Mouse (Mus musculus) embryonic facial prominence, embryonic 15.5 days (tissue): ENCODE results near the gene Pitpna. TPM values are rescaled to one million over a fixed set of nuclear protein-coding genes. Genes with fewer than 3 reads are reported as not detected.
"Not testable (repeated sequence)": the region's sequence is repeated elsewhere in the genome, so short reads cannot be mapped to it uniquely, and the experiment has no call there.

ENCODE experiments used
- ATAC-seq: fragments of 200-750 bp; cut with Nextera tagmentation; 2 replicates; pipeline ENCODE4 v1.8.0; 2017; ENCODE audit warnings: low read depth, moderate TSS enrichment; ENCODE audit not compliant: insufficient number of reproducible peaks, low FRiP score, low TSS enrichment
- H3K27ac ChIP-seq: fragments of 300-500 bp; sonication (generic); replicated peaks from 2 replicates; pipeline ENCODE4 v1.5.1; 2015; ENCODE audit warnings: mild to moderate bottlenecking, inconsistent platforms
- H3K27me3 ChIP-seq: fragments of 300-500 bp; sonication (generic); 2 replicates; pipeline ENCODE4 v1.6.1; 2015; ENCODE audit warnings: inconsistent platforms
- H3K36me3 ChIP-seq: fragments of 300-500 bp; sonication (generic); 2 replicates; pipeline ENCODE4 v1.6.1; 2015; ENCODE audit warnings: mild to moderate bottlenecking, inconsistent platforms
- H3K4me1 ChIP-seq: fragments of 300-500 bp; sonication (generic); 2 replicates; pipeline ENCODE4 v1.6.1; 2015; ENCODE audit warnings: inconsistent platforms
- H3K4me2 ChIP-seq: fragments of 300-500 bp; sonication (generic); replicated peaks from 2 replicates; pipeline ENCODE4 v1.6.1; 2015; ENCODE audit warnings: mild to moderate bottlenecking, inconsistent platforms
- H3K4me3 ChIP-seq: fragments of 300-500 bp; sonication (generic); replicated peaks from 2 replicates; pipeline ENCODE4 v1.5.1; 2015; ENCODE audit warnings: mild to moderate bottlenecking, inconsistent platforms
- H3K9ac ChIP-seq: fragments of 300-500 bp; sonication (generic); 2 replicates; pipeline ENCODE4 v1.6.1; 2015; ENCODE audit warnings: inconsistent platforms
- H3K9me3 ChIP-seq: fragments of 300-500 bp; sonication (generic); replicated peaks from 2 replicates; pipeline ENCODE4 v1.6.1; 2016; ENCODE audit warnings: inconsistent platforms
- WGBS: fragments of 180-500 bp; shearing (Covaris S2); methylation state at CpG from one replicate; pipeline ENCODE4 v1.1.7; 2015; 5-methylcytosine and 5-hydroxymethylcytosine counted together
- polyA plus RNA-seq: library from polyadenylated mRNA; unstranded; fragments of >200 nt; fragmentation: Nextera tagmentation; extraction: Ambion mirVana; gene quantifications from 2 replicates; pipeline ENCODE4 v1.2.1, GENCODE M21; 2015

Pitpna gene
- polyA plus RNA-seq, 1 experiment from 2014 or later, result 79.3 TPM

DNA sequence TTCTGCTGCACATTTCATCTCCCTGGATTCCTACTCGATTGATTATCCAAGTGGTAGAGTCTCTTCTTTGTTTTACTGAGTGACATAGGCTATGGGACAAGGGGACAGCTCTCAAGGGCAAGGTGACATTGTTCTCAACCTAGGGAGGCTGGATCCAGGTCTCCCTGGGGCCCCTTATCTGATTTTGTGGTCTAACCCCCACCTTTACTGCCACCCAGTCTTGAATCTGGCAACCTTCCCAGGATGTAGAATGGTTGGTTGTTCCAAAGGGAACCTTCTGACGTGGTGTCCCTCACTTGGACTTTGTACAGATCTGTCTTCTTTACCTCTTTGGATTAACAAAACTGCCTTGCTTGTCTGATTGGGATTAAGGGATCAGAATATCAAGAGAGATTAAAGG is 7.5 kb downstream of the Pitpna start:
- no peaks in the 10 kb centered on the region for H3K9me3 ChIP-seq
- no peak overlapping the region for H3K4me3 ChIP-seq
- H3K4me1 ChIP-seq, result peaks cover 11% of the 10 kb centered on the region; the same call in 1 of the 2 replicates
- H3K27ac ChIP-seq, result no peak overlapping the region
- peaks cover 58% of the 10 kb centered on the region for H3K36me3 ChIP-seq
- H3K4me2 ChIP-seq, result no peak overlapping the region
- H3K9ac ChIP-seq, result no peak overlapping the region
- no peak for ATAC-seq
- H3K27me3 ChIP-seq, result no peaks in the 10 kb centered on the region
- 64% methylated on average over 2 of the region's 2 CpGs for WGBS

DNA sequence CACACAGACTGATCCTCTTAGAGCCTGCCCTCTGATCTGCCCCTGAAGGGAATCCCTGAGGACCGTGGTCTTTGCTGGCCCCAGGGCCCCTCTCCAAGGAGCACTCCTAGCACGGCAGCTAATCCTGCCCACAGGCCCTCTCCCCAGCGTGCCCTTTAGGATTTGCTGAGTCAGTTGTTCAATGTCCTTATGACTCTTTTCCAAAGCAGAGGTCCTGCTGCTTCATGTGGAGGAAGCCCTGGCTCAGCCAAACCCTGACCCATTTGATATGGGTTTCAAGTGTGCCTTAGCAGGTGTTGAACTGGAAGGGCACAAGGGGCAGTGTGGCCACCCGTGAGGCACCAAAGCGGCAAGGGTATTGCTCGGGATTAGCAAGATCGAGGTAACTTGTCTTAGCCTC is 7.9 kb downstream of the Pitpna start:
- no peaks in the 10 kb centered on the region for H3K27me3 ChIP-seq
- no peak overlapping the region for H3K27ac ChIP-seq
- H3K4me3 ChIP-seq, result no peak overlapping the region
- no peaks in the 10 kb centered on the region for H3K9me3 ChIP-seq
- H3K4me1 ChIP-seq, result peaks cover 7% of the 10 kb centered on the region; the same call in 1 of the 2 replicates
- H3K36me3 ChIP-seq, result peaks cover 62% of the 10 kb centered on the region
- H3K4me2 ChIP-seq, result no peak overlapping the region
- 69% methylated on average over 7 of the region's 7 CpGs for WGBS
- no peak overlapping the region for H3K9ac ChIP-seq
- no peak for ATAC-seq

GRCm38 (mm10) chr11:75596726-75597255 is 8.9 kb downstream of the Pitpna start:
- H3K9ac ChIP-seq, result no peak overlapping the region
- H3K36me3 ChIP-seq, result peaks cover 71% of the 10 kb centered on the region
- no peak overlapping the region for H3K27ac ChIP-seq
- no peak overlapping the region for H3K4me2 ChIP-seq
- no peak for ATAC-seq
- no peak overlapping the region for H3K4me3 ChIP-seq
- WGBS, result 85% methylated on average over 3 of the region's 3 CpGs
- H3K4me1 ChIP-seq, result peaks cover 7% of the 10 kb centered on the region; the same call in 1 of the 2 replicates
- H3K9me3 ChIP-seq, result no peaks in the 10 kb centered on the region
- H3K27me3 ChIP-seq, result no peaks in the 10 kb centered on the region

DNA sequence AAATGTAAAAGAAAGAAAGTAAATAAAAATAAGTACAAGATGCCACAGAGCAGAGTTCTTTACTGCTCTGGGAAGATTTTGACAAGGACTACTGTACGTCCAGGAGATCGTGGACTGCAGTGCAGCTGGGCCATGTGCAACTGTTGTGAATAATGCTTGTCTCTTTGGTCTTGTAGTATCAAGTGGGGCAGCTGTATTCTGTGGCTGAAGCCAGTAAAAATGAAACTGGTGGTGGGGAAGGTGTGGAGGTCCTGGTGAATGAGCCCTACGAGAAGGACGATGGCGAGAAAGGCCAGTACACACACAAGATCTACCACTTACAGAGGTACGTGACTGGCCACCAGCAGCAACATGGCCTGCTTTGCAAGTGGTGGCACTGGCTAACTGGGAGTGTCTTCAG is 10.1 kb downstream of the Pitpna start:
- WGBS, result 90% methylated on average over 6 of the region's 6 CpGs
- Histone ChIP-seq H3K27ac (no peak overlapping the region), H3K9me3 (no peaks in the 10 kb centered on the region), H3K27me3 (no peaks in the 10 kb centered on the region), H3K4me3 (no peak overlapping the region), H3K4me2 (no peak overlapping the region), H3K9ac (no peak overlapping the region), H3K4me1 (peaks cover 7% of the 10 kb centered on the region; the same call in 1 of the 2 replicates), H3K36me3 (peaks cover 77% of the 10 kb centered on the region)
- no peak for ATAC-seq

- H3K4me3 ChIP-seq, H3K4me1 ChIP-seq, H3K9me3 ChIP-seq, H3K9ac ChIP-seq, H3K27me3 ChIP-seq, H3K27ac ChIP-seq, H3K4me2 ChIP-seq, ATAC-seq: not testable (repeated sequence)
- WGBS, result 95% methylated on average over 17 of the region's 17 CpGs
- H3K36me3 ChIP-seq, result peaks cover 83% of the 10 kb centered on the region
Observed at GRCm38 (mm10) chr11:75599802-75600201, 11.9 kb downstream of the Pitpna start.

GRCm38 (mm10) chr11:75604826-75605225 is 16.9 kb downstream of the Pitpna start:
- H3K9me3 ChIP-seq, result no peaks in the 10 kb centered on the region
- H3K36me3 ChIP-seq, result peaks cover 72% of the 10 kb centered on the region
- no peak overlapping the region for H3K27ac ChIP-seq
- H3K4me3 ChIP-seq, result no peak overlapping the region
- WGBS, result 91% methylated on average over 5 of the region's 5 CpGs
- H3K9ac ChIP-seq, result no peak overlapping the region
- ATAC-seq, result no peak
- no peak overlapping the region for H3K4me2 ChIP-seq
- H3K27me3 ChIP-seq, result no peaks in the 10 kb centered on the region
- no peaks in the 10 kb centered on the region for H3K4me1 ChIP-seq

DNA sequence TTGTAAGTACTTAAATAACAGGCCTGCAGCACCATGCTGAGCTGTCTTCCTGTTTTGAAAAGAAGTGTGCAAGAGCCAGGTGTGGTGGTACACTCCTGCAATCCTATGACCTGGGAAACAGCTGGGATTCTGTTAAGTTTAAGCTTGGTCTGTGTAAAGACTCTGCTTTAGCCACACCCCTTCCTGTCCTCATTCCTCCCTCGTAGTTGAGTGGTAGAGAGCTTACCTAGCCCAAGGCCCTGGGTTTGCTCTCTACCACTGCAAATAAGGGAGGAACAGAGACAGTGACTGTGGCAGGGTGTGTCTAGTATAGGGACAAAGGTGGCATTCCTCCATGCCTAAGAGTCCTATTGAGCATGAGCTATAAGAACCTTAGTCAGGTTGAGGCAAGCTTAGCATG is 17.4 kb downstream of the Pitpna start:
- Histone ChIP-seq H3K9me3 (no peaks in the 10 kb centered on the region), H3K4me3 (no peak overlapping the region), H3K27ac (no peak overlapping the region), H3K27me3 (no peaks in the 10 kb centered on the region), H3K4me2 (no peak overlapping the region), H3K9ac (no peak overlapping the region), H3K4me1 (no peaks in the 10 kb centered on the region), H3K36me3 (peaks cover 72% of the 10 kb centered on the region)
- ATAC-seq, result no peak
- WGBS, result 33% methylated on average over 1 of the region's 1 CpGs

- Histone ChIP-seq H3K4me2 (no peak overlapping the region), H3K9ac (no peak overlapping the region), H3K36me3 (peaks cover 64% of the 10 kb centered on the region), H3K4me3 (no peak overlapping the region), H3K27ac (no peak overlapping the region), H3K9me3 (no peaks in the 10 kb centered on the region), H3K4me1 (no peaks in the 10 kb centered on the region), H3K27me3 (no peaks in the 10 kb centered on the region)
- WGBS, result 89% methylated on average over 5 of the region's 5 CpGs
- ATAC-seq, result no peak
Observed at GRCm38 (mm10) chr11:75608776-75609175, 20.9 kb downstream of the Pitpna start.

DNA sequence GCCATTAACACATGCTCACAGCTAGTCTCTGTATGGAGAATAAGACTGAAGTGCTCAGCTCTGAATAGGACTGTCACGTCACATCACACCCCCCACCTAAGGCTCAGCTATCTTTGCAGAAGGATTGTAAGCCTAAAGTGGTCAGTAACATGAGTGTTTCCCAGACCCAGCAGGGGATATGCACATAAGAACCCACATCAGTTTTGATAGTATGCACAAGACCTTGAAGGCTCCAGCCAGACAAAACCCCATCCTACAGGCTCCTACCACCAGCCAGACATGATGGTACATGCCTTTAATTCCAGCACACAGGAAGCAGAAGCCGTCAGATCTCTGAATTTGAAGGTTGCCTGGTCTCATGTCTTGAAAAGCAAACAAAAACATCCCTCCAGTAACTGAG is 22.1 kb downstream of the Pitpna start:
- WGBS, result 76% methylated on average over 2 of the region's 2 CpGs

GRCm38 (mm10) chr11:75614769-75615168 is 26.9 kb downstream of the Pitpna start:
- Histone ChIP-seq H3K27me3 (no peaks in the 10 kb centered on the region), H3K36me3 (peaks cover 74% of the 10 kb centered on the region), H3K9me3 (no peaks in the 10 kb centered on the region), H3K9ac (no peak overlapping the region), H3K4me3 (no peak overlapping the region), H3K4me1 (no peaks in the 10 kb centered on the region), H3K27ac (no peak overlapping the region), H3K4me2 (no peak overlapping the region)
- ATAC-seq, result no peak
- whole genome bisulfite sequencing, result 98% methylated on average over 1 of the region's 1 CpGs

More for the DNA sequence above, 22.1 kb downstream of the Pitpna start:
- Histone ChIP-seq H3K4me1 (no peaks in the 10 kb centered on the region), H3K4me2 (no peak overlapping the region), H3K27me3 (no peaks in the 10 kb centered on the region), H3K9me3 (no peaks in the 10 kb centered on the region), H3K27ac (no peak overlapping the region), H3K9ac (no peak overlapping the region), H3K36me3 (peaks cover 64% of the 10 kb centered on the region), H3K4me3 (no peak overlapping the region)
- ATAC-seq, result no peak

- H3K36me3 ChIP-seq, result peaks cover 74% of the 10 kb centered on the region
Observed at GRCm38 (mm10) chr11:75615556-75615955, 27.7 kb downstream of the Pitpna start.

GRCm38 (mm10) chr11:75619133-75619532 is 31.2 kb downstream of the Pitpna start:
- Histone ChIP-seq H3K4me3 (no peak overlapping the region), H3K9ac (no peak overlapping the region), H3K27ac (no peak overlapping the region), H3K36me3 (peaks cover 76% of the 10 kb centered on the region), H3K4me1 (no peaks in the 10 kb centered on the region), H3K4me2 (no peak overlapping the region), H3K9me3 (no peaks in the 10 kb centered on the region), H3K27me3 (no peaks in the 10 kb centered on the region)
- WGBS, result 85% methylated on average over 5 of the region's 5 CpGs
- no peak for ATAC-seq

More at GRCm38 (mm10) chr11:75615556-75615955, 27.7 kb downstream of the Pitpna start:
- Histone ChIP-seq H3K4me2 (no peak overlapping the region), H3K27me3 (no peaks in the 10 kb centered on the region), H3K4me3 (no peak overlapping the region), H3K4me1 (no peaks in the 10 kb centered on the region), H3K9me3 (no peaks in the 10 kb centered on the region), H3K27ac (no peak overlapping the region), H3K9ac (no peak overlapping the region)
- WGBS, result 93% methylated on average over 2 of the region's 2 CpGs
- no peak for ATAC-seq
